Mouse (Mus musculus) heart, postnatal 0 days (tissue): ENCODE measurements around the gene Erlec1. TPM values are rescaled to one million over a fixed set of nuclear protein-coding genes. Genes with fewer than 3 reads are reported as not detected.

ENCODE experiments used
- ATAC-seq: fragments of 200-750 bp; cut with Nextera tagmentation; 2 replicates; pipeline ENCODE4 v1.8.0; 2017; ENCODE audit warnings: low read depth, moderate number of reproducible peaks, moderate library complexity; ENCODE audit not compliant: insufficient read depth
- DNase-seq: peaks from one replicate; pipeline ENCODE4 v3.0.0-alpha.2; 2016; ENCODE audit warnings: low spot score
- H3K27ac ChIP-seq: fragments of 300-500 bp; sonication (generic); 2 replicates; pipeline ENCODE4 v1.5.1; 2014; ENCODE audit warnings: low read depth, mild to moderate bottlenecking
- H3K27me3 ChIP-seq: fragments of 300-500 bp; sonication (generic); 2 replicates; pipeline ENCODE4 v1.6.1; 2014; ENCODE audit warnings: low read length, mixed read lengths; ENCODE audit not compliant: control insufficient read depth, insufficient read depth
- H3K36me3 ChIP-seq: fragments of 300-500 bp; sonication (generic); replicated peaks from 2 replicates; pipeline ENCODE4 v1.6.1; 2014; ENCODE audit warnings: low read length, mixed read lengths; ENCODE audit not compliant: control insufficient read depth, insufficient read depth
- H3K4me1 ChIP-seq: fragments of 300-500 bp; sonication (generic); 2 replicates; pipeline ENCODE4 v1.6.1; 2014; ENCODE audit warnings: antibody characterized with exemption; ENCODE audit not compliant: control insufficient read depth, insufficient read depth
- H3K4me2 ChIP-seq: fragments of 300-500 bp; sonication (generic); 2 replicates; pipeline ENCODE4 v1.6.1; 2014; ENCODE audit warnings: low read depth, mild to moderate bottlenecking, low read length, moderate library complexity
- H3K4me3 ChIP-seq: fragments of 300-500 bp; sonication (generic); 2 replicates; pipeline ENCODE4 v1.5.1; 2014; ENCODE audit warnings: low read depth, low read length
- H3K9ac ChIP-seq: fragments of 300-500 bp; sonication (generic); replicated peaks from 2 replicates; pipeline ENCODE4 v1.6.1; 2014; ENCODE audit warnings: low read depth, low read length, mixed read lengths
- H3K9me3 ChIP-seq: fragments of 300-500 bp; sonication (generic); replicated peaks from 2 replicates; pipeline ENCODE4 v1.6.1; 2016; ENCODE audit warnings: low read length; ENCODE audit not compliant: control insufficient read depth
- CTCF ChIP-seq: IDR thresholded peaks from 2 replicates; pipeline ENCODE4 v1.5.1; 2016; ENCODE audit warnings: antibody characterized with exemption, control low read depth, low read depth
- EP300 ChIP-seq: IDR thresholded peaks from 2 replicates; pipeline ENCODE4 v1.6.1; 2016; ENCODE audit warnings: antibody characterized with exemption, low read depth
- WGBS: fragments of 180-500 bp; shearing (Covaris S2); extraction: QIAGEN DNeasy Blood & Tissue Kit; methylation state at CpG from one replicate; pipeline ENCODE4 v1.1.7; 2014; 5-methylcytosine and 5-hydroxymethylcytosine counted together
- polyA plus RNA-seq: library from polyadenylated mRNA; unstranded; fragments of >200 nt; fragmentation: Nextera tagmentation; extraction: Ambion mirVana; gene quantifications from 2 replicates; pipeline ENCODE4 v1.2.1, GENCODE M21; 2015
- total RNA-seq: library from RNA; depleted of rRNA; stranded (reverse); fragments of >200 nt; gene quantifications from 2 replicates; pipeline ENCODE4 v1.2.3, GENCODE M21; 2014; ENCODE audit warnings: low replicate concordance; rRNA removed

The Erlec1 gene
- total and polyA plus RNA-seq, 2 experiments from 2014 or later, result 10.6 to 14.3 TPM

GRCm38 (mm10) chr11:30912311-30912710 lies 41.8 kb downstream of the Erlec1 start:
- WGBS, result 85% methylated on average over 3 of the region's 3 CpGs
- no peak overlapping the region for H3K9ac ChIP-seq

GRCm38 (mm10) chr11:30899312-30899711 lies 54.8 kb downstream of the Erlec1 start:
- Histone ChIP-seq H3K4me1 (no peaks in the 10 kb centered on the region), H3K4me3 (no peak overlapping the region), H3K9ac (no peak overlapping the region), H3K27me3 (no peaks in the 10 kb centered on the region), H3K27ac (no peak overlapping the region), H3K36me3 (no peaks in the 10 kb centered on the region), H3K4me2 (no peak overlapping the region), H3K9me3 (no peaks in the 10 kb centered on the region)
- TF ChIP-seq EP300 (no peak), CTCF (no peak)
- ATAC-seq, result no peak
- DNase-seq, result no peak

More at GRCm38 (mm10) chr11:30912311-30912710, 41.8 kb downstream of the Erlec1 start:
- Histone ChIP-seq H3K4me2 (no peak overlapping the region), H3K27ac (no peak overlapping the region), H3K9me3 (no peaks in the 10 kb centered on the region), H3K36me3 (no peaks in the 10 kb centered on the region), H3K4me3 (no peak overlapping the region), H3K27me3 (no peaks in the 10 kb centered on the region), H3K4me1 (no peaks in the 10 kb centered on the region)
- TF ChIP-seq EP300 (no peak), CTCF (no peak)
- DNase-seq (no peak), ATAC-seq (no peak)

- no peak overlapping the region for H3K9ac ChIP-seq
- no peak overlapping the region for H3K27ac ChIP-seq
- H3K9me3 ChIP-seq, result no peaks in the 10 kb centered on the region
- no peaks in the 10 kb centered on the region for H3K27me3 ChIP-seq
- H3K36me3 ChIP-seq, result no peaks in the 10 kb centered on the region
- no peak for TF ChIP-seq CTCF
- TF ChIP-seq EP300, result no peak
- ATAC-seq (no peak), DNase-seq (no peak)
- 93% methylated on average over 1 of the region's 1 CpGs for WGBS
- no peak overlapping the region for H3K4me2 ChIP-seq
- no peaks in the 10 kb centered on the region for H3K4me1 ChIP-seq
- no peak overlapping the region for H3K4me3 ChIP-seq
These were observed 57.9 kb downstream of the Erlec1 start for GRCm38 (mm10) chr11:30896201-30896600.

- Histone ChIP-seq H3K9me3 (no peaks in the 10 kb centered on the region), H3K27me3 (no peaks in the 10 kb centered on the region), H3K4me2 (no peak overlapping the region), H3K4me3 (no peak overlapping the region), H3K27ac (no peak overlapping the region), H3K4me1 (no peaks in the 10 kb centered on the region), H3K9ac (no peak overlapping the region), H3K36me3 (no peaks in the 10 kb centered on the region)
- 95% methylated on average over 2 of the region's 2 CpGs for WGBS
- no peak for ATAC-seq
- TF ChIP-seq CTCF (no peak), EP300 (no peak)
- no peak for DNase-seq
These were observed 66.0 kb downstream of the Erlec1 start for GRCm38 (mm10) chr11:30888153-30888552.

GRCm38 (mm10) chr11:30885171-30885871 lies 68.8 kb downstream of the Erlec1 start, which contains the start of the genes Gpr75 and Asb3:
Gpr75 (plus strand) TSS chr11:30885358.
Asb3 (plus strand) TSS chr11:30885416.
- peak; percentile 90 for ATAC-seq
- no peaks in the 10 kb centered on the region for H3K9me3 ChIP-seq
- peak within 1 kb of the TSS; percentile 61 for H3K4me2 ChIP-seq
- H3K4me1 ChIP-seq, result no peaks in the 10 kb centered on the region
- H3K27ac ChIP-seq, result no peak within 1 kb of the TSS
- peak within 1 kb of the TSS; percentile 48 for H3K4me3 ChIP-seq
- 6% methylated on average over 41 of the region's 41 CpGs for WGBS
- peak; percentile 40 for DNase-seq
- H3K27me3 ChIP-seq, result no peaks in the 10 kb centered on the region
- H3K36me3 ChIP-seq, result peaks cover 5% of the 10 kb centered on the region
- no peak for TF ChIP-seq CTCF
- 0 out of 2 replicates have a peak within 1 kb of the TSS, but pooled peaks have one; percentile 12 for H3K9ac ChIP-seq

Other genes starting within 250 kb of the Erlec1 start
- gene Psme4, start 182.6 kb downstream of the Erlec1 start, total RNA-seq, result 43.2 and 59.8 TPM in 2 replicates
- 10.6 and 12.0 TPM in 2 replicates for gene Psme4, start 182.6 kb downstream of the Erlec1 start, polyA plus RNA-seq
- 0.08 TPM in 1 of 2 replicates, not detected in the other for gene Gpr75, start 69.0 kb downstream of the Erlec1 start, total RNA-seq
- not detected in 2 replicates for gene Gpr75, start 69.0 kb downstream of the Erlec1 start, polyA plus RNA-seq
- gene Asb3, start 68.9 kb downstream of the Erlec1 start, total RNA-seq, result 5.9 and 10.9 TPM in 2 replicates
- 11.9 and 16.3 TPM in 2 replicates for gene Asb3, start 68.9 kb downstream of the Erlec1 start, polyA plus RNA-seq
- 5.9 and 8.4 TPM in 2 replicates for gene Chac2, start 32.0 kb upstream of the Erlec1 start, total RNA-seq
- 15.1 and 17.7 TPM in 2 replicates for gene Chac2, start 32.0 kb upstream of the Erlec1 start, polyA plus RNA-seq
- gene Gm17332, start 228.1 kb upstream of the Erlec1 start, total RNA-seq, result not detected in 2 replicates
- gene Gm17332, start 228.1 kb upstream of the Erlec1 start, polyA plus RNA-seq, result not detected in 2 replicates